Mouse (Mus musculus) adrenal gland, postnatal 0 days (tissue): ENCODE results near the gene Pprc1. TPM values are rescaled to one million over a fixed set of nuclear protein-coding genes. Genes with fewer than 3 reads are reported as not detected.

Source experiments
- polyA plus RNA-seq: library from polyadenylated mRNA; unstranded; fragments of >200 nt; fragmentation: Nextera tagmentation; extraction: Ambion mirVana; gene quantifications from 2 replicates; pipeline ENCODE4 v1.2.1, GENCODE M21; 2015

Gene Pprc1
- polyA plus RNA-seq = 8.4 and 9.7 TPM in 2 replicates

DNA sequence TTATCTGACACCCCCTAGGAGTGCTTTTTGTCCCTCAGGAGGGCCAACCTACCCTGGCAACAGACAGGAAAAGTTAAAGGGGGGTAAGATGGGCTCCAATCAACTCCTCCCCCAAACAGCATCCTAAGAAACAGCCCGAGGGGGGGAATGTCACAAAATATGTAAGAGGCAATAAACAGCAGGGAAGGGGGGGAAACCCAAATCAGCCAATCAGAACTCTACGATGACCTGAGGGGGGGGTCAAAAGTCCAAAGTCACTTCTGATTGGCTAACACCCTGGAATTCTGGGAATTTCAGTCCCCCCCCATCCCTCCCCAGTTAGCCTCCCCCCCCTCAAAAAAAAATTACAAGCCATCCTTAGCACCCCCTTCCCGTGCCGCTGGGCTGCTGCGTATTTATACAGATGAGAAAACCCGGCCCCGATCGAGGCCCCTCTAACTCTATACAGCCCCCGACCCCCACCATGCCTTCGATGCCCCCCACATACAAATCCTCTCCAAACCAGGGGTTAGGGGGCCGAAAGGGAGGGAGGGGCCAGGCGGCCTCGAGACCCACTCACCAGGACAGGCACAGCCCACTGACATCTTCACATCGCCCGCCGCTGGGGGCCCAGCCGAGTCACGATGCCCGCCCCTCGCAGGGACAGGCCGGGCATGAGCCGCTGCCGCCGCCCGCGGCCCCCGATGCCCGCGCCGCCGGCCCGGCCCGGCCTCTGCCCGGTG, at the start of gene Pprc1:
Pprc1 (plus strand) TSS at position 616 of the 722 bp plus-strand sequence.

DNA sequence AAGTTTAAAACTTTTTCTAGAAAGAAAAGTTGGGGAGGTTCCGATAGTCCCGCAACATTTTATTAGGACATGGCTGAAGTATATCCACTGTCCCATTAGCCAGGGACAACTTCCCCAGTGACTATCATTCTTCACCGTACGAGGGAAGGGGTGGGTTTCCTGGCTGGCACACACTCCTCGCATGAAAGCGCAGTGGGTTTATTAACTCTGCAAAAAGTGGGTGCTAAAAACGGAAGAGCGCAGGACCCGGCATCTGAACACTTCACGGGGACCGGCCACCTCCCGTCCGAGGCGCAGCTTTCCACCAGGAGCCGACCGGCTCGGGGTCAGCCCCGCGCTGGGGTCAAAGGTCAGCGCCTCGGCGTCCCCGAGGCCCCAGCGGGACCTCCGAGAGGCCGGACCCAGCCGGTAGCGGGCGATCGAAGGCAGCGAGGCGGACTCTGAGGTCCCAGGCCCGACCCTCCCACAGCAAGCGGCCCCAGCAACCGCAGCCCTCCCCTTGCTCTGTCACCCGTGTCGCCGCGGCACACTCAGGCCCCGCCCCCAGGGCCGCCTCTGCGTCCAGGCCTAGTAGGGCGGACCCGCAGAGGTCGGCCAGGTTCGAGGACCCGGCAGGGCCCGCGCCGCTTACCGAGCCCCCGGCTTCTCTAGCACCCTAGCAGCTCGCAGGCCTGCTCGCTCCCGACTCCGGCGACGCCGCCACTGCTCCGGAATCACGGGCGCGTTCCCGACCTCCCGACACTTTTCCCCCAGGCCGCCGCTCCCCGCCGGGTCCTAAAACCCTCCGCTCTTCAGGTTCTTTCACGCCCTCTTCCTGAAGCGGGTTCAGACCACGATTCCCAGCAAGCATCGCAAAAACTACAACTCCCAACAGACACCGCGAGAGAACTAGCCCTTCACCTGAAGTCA, 46.6 kb upstream of the Pprc1 start, which contains the start of gene Armh3:
Armh3 (minus strand) TSS at position 704 of the 909 bp plus-strand sequence.

GRCm38 (mm10) chr19:46003371-46004226, 41.1 kb upstream of the Pprc1 start, which contains the start of gene Hps6:
TSS of gene Hps6 (plus strand) at chr19:46003508.

DNA sequence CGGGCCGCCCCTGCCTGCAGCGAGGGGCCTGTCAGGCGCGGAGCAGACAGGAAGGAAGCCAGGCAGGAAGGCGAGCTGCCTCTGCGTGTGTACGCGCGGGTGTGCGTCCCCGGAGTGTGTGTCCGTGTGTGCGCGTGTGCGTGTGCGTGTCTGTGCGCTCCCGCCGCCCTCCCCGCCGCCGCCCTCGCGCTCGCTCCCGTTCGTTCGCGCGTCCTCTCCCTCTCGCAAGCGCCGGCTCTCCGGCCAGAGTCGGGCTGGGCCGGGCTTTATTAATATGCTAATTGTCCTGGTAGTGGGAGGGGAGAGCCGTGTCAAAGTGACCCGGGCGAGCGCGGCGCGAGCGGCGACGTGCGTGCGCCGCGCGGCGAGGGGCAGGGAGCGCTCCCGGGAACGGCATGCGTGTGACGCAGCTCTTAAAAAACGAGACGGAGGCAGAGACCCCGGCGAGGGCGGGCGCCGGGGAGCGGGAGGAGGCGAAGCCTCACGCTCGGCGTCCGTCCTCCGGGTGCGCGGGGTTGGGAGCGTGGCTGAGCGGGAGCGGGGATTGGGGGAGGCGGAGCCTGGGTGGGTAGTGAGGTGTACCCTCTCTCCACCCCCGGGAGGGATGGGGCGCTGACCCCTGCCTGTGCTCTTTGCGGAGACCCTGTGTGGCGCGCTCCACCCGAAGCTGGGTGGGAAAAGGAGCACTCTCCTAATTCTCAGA, 458 bp downstream of the Pprc1 start, which contains the start of gene Ldb1:
Ldb1 (minus strand) TSS at position 222 of the 703 bp plus-strand sequence.

GRCm38 (mm10) chr19:46075616-46076607, 31.2 kb downstream of the Pprc1 start, which contains the start of gene Nolc1:
TSS of gene Nolc1 (plus strand) at chr19:46075863.

Other genes starting within 250 kb of the Pprc1 start
- gene Kcnip2, start 228.8 kb upstream of the Pprc1 start, polyA plus RNA-seq = 0.55 and 1.4 TPM in 2 replicates
- gene Armh3, start 46.4 kb upstream of the Pprc1 start, polyA plus RNA-seq = 9.0 and 12.9 TPM in 2 replicates
- gene Hps6, start 41.4 kb upstream of the Pprc1 start, polyA plus RNA-seq = 7.6 and 12.8 TPM in 2 replicates
- 68.6 and 73.4 TPM in 2 replicates for gene Ldb1, start 328 bp downstream of the Pprc1 start, polyA plus RNA-seq
- gene Nolc1, start 31.0 kb downstream of the Pprc1 start, polyA plus RNA-seq = 25.9 and 35.4 TPM in 2 replicates
- gene Elovl3, start 87.0 kb downstream of the Pprc1 start, polyA plus RNA-seq = not detected in 2 replicates
- gene Pitx3, start 103.4 kb downstream of the Pprc1 start, polyA plus RNA-seq = 0.11 TPM in 1 of 2 replicates, not detected in the other
- gene Gbf1, start 107.6 kb downstream of the Pprc1 start, polyA plus RNA-seq = 19.8 and 31.0 TPM in 2 replicates